Mouse (Mus musculus) fat pad, adult 2 months (tissue): Measurements from ENCODE around the gene Nsd1.
"Not testable (repeated sequence)": the region's sequence is repeated elsewhere in the genome, so short reads cannot be mapped to it uniquely, and the experiment has no call there.

Experiments
- DNase-seq: peaks from one replicate; pipeline ENCODE4 v3.0.0-alpha.2; 2011; ENCODE audit warnings: low read depth, low spot score; ENCODE audit errors: extremely low read depth

Gene Nsd1

DNA sequence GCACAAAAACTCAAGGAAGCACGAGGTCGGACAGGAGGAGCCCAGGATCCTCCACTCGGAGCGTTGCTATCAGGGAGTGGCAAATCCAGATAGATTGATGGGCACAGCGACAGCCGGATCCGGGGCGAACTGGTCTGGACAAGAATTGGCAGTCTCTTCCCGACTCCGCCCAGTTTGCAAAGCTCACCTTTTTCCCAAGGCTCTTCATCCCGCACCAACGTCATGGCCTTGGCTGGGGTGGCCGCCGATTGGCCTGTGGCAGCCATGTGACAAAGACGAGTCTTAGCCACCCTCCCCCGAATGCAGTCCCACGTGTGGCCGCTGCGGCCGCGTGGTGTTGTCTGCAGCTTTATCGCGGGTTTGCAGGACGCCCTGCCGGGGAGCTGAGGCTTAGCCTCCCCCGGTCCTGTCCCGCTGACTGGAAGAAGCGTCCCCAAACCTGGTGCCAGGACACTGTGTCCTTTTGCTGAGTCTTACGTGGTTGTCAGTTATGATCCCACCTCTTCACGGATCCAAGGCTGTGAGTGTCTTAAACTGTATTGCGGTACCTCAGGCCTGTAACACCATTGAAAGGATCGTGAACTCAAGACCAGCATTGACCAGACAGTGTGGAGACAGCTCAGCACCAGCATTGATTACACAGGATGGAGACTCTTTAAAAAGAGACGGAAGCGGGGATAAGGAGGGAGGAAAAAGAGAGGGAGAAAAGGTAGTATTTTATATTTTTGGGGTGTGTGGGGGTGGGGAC is 19.3 kb upstream of the Nsd1 start:
- peak; percentile 85 for DNase-seq

- no peak for DNase-seq
Observed at GRCm38 (mm10) chr13:55191535-55191934, 18.0 kb upstream of the Nsd1 start.

DNA sequence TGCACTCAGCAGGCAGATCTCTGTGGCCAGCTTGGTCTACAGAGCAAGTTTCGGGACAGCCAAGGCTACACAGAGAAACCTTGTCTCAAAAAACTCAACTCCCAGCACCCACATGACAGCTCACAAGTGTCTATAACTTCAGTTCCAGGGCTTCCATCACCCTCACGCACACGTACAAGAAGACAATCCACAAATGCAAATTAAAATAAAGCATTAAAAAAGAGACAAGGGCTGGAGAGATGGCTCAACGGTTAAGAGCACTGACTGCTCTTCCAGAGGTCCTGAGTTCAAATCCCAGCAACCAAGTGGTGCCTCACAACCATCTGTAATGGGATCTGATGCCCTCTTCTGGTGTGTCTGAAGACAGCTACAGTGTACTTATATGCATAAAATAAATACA is 6.8 kb upstream of the Nsd1 start:
- not testable (repeated sequence) for DNase-seq

- DNase-seq, result no peak
Observed at GRCm38 (mm10) chr13:55203740-55204139, 5.8 kb upstream of the Nsd1 start.

DNA sequence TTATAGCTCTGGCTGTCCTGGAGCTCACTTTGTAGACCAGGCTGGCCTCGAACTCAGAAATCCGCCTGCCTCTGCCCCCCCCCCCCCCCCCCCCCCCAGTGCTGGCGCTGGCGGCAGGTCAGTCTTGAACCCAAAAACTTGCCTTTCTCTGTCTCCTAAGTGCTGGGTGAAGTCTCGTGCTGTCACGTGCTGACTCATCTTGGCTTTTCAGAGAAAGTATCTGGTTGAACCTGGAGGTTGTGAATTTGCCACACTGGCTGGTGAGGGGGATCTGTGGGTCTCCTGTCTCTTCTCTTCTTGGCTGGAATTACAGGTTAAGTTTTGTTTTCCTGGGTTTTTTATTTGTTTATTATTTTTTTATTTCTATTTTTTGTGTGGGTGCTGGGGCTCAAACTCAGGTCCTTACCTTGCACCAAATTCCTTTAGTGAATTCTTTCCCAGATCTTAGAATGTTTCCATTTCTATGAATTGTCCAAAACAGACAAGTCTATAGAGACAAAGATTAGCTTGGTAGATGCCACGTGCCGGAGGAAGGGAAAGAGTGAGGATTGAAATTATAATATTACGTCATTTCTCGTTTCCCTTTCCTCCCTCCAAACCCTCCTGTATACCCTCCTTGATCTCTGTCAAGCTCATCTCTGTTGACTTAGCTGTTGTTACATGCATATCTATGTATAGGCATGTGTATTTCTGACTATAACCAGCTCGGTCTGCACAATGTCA is 4.8 kb upstream of the Nsd1 start:
- no peak for DNase-seq

DNA sequence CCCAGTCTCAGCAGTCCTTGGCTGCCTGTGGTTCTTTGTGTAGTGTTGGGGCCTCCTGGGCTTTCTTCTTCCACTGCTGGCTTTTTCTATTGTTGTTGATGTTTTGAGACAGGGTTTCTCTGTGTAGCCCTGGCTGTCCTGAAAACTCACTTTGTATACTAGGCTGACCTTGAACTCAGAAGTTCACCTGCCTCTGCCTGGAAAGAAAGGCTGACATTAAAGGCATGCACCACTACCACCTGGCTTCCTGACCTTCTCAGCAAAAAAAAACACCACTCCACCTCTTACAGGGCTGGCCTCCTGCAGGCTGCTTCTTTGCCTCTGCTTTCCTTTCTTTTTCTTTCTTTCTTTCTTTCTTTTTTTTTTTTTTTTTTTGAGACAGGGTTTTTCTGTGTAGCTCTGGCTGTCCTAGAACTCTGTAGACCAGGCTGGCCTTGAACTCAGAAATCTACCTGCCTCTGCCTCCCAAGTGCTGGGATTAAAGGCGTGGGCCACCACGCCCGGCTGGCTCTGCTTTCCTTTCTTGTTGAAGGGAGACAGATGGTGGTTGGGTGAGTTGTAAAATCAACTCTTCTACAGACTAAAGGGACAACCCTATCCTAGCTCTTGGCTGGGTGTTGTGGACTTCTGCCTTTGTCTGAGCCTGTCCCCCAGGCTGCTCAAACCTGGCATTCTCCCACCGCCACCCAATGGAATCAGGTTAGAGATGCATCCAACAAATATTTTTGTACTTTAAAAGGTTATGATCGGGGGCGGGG is 4.0 kb upstream of the Nsd1 start:
- no peak for DNase-seq

DNA sequence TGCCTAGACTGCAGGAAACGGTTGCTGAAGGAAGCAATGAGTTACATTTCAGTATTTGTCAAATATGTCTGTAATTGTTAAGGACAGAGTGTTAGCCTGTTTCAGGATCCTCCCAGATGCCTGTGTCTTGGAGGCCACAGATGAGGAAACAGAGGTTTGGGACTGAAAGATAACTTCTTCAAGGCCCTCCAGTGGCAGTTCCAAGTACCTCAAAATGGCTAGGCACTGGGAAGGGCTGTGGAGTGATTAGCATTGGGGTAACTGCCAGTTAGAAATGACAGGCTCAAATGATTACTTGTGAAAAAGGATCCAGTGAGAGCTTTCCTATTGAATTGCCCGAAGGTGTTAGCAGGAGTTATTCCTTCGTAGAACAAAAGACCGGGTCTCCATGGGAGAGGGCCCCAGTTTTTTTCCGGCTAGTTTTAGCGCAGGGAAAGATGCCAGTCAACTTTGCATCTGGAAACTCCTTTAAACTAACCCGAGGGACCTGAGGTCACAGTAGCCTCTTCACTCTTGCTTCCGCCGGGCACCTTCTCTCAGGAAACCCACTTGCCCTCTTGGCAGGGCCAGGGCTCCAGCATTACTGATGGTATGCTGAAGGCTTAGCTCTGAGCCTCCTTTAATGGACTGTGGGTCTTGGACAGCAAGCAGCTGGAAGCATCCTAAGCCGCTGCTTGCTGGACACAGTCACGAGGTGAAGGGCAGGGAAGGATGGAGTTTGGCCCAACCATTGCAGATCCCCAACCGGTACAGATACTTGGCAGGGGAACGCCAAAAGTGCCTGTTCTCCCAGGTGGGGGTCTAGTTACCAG is 539 bp upstream of the Nsd1 start:
- no peak for DNase-seq

DNA sequence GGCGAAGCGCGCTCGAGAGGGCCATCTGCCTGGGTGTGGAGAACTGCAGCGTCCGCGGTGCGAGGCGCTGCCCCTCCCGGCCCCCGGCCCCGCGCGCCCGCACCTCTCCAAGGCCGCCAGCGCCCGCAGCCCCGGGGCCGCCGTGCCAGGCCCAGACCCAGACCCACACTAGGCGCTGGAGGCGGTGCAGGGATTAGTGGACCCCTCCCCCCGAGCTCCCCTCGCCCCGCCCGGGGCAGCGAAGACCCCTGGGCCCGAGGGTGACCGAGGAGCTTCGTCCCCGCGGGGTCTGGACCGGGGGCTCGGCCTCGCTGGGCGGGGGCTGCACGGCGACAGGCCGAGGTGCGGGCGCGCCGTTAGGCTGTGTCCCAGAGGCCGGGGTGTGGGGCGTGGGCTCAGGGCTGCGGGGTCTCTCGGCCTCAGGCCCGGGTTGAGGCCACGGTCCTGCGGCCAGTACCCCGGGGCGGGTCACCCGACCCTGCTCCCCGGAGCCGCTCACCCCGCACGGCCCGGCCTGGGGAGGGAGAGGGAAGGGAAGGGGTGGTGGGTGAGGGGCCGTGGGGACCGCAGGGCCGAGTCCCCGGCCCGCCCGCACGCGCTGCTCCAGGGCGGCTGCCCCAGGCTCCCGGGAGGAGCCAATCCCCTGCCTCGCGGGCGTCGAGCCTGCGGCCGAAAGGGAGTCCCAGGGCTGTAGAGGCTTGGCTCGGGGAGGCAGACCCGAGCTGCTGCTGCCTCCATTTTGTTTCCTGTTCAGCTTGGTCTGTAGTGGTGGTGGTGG is 800 bp downstream of the Nsd1 start:
- DNase-seq, result no peak

GRCm38 (mm10) chr13:55210971-55211220 is 1.3 kb downstream of the Nsd1 start:
- DNase-seq, result no peak

GRCm38 (mm10) chr13:55211221-55212010 is 1.8 kb downstream of the Nsd1 start:
- no peak for DNase-seq

DNA sequence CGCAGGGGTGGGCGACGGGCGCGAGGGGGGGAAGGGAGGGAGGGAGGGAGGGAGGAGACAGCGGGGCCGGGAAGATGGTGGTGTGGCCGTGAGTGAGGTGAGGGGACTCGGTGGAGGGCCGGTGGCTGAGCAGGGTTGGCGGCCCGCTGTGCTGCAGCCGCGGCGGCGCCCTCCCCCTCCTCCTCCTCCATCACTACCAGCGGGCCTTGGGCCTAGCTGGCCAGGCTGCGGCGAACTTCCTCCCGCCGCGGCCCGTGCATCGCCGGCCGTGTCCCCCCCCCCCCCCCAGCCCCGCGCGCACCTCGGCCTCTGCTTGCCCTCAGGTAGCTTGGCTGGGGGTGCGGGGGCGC is 2.4 kb downstream of the Nsd1 start:
- DNase-seq, result no peak

GRCm38 (mm10) chr13:55212361-55213137 is 3.0 kb downstream of the Nsd1 start:
- DNase-seq, result no peak

DNA sequence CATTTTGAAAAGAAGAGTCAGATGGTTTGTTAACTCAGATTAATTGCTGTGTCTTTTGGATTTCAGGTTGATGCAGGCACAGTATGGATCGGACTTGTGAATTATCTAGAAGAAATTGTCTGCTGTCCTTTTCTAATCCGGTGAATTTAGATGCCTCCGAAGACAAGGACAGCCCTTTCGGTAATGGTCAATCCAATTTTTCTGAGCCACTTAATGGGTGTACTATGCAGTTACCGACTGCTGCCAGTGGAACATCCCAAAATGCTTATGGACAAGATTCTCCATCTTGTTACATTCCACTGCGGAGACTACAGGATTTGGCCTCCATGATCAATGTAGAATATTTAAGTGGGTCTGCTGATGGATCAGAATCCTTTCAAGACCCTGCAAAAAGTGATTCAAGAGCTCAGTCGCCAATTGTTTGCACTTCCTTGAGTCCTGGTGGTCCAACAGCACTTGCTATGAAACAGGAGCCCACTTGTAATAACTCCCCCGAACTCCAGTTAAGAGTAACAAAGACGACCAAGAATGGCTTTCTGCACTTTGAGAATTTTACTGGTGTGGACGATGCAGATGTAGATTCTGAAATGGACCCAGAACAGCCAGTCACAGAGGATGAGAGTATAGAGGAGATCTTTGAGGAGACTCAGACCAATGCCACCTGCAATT is 3.7 kb downstream of the Nsd1 start:
- DNase-seq, result no peak

- DNase-seq, result no peak
Observed at GRCm38 (mm10) chr13:55224364-55224763, 14.8 kb downstream of the Nsd1 start.

DNA sequence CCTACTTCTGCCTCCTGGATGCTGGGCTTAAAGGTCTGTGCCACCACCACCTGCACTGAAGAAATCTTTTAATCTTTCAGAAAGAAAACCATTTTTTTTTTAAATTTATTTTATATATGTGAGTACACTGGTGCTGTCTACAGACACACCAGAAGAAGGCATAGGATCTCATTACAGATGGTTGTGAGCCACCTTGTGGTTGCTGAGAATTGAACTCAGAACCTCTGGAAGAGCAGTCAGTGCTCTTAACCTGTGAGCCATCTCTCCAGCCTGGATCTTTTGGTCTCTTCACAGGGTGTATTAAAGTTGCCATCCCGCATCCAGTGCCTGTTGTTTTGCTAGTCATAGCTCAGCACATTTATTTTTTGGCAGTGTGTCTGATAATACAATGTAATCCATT is 21.1 kb downstream of the Nsd1 start:
- DNase-seq, result no peak

DNA sequence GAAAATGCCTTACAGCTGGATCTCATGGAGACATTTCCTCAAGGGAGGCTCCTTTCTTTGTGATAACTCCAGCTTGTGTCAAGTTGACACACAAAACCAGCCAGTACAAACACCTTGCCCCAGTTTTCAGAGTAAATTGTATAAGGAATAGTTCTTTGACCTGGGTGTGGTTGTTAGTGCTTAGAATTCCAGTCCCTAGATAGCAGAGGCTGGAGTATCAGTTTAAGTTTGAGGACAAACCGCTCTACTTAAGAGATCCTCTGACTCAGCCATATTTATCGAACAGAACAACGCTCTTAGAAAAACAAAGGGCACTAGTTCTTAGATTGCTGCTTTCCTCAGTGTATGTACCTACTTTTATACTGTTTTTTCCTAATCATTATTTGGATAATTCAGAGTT is 33.6 kb downstream of the Nsd1 start:
- no peak for DNase-seq

DNA sequence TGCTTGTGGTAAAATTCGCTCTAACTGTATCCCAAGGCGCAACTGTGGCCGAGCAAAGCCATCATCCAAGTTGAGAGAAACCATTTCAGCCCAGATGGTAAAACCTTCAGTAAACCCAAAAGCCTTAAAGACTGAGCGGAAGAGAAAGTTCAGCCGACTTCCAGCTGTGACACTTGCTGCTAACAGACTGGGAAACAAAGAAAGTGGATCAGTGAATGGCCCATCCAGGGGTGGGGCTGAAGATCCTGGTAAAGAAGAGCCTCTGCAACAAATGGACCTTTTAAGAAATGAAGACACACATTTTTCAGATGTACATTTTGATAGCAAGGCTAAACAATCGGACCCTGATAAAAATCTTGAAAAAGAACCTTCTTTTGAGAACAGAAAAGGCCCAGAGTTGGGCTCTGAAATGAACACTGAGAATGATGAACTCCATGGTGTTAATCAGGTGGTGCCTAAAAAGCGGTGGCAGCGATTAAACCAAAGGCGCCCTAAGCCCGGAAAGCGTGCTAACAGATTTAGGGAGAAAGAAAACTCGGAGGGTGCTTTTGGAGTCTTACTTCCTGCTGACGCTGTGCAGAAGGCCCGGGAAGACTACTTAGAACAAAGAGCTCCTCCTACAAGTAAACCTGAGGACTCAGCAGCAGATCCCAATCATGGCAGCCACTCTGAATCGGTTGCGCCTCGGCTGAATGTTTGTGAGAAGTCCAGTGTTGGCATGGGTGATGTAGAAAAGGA is 37.9 kb downstream of the Nsd1 start:
- no peak for DNase-seq

- no peak for DNase-seq
Observed at GRCm38 (mm10) chr13:55249246-55249645, 39.7 kb downstream of the Nsd1 start.
